Mouse (Mus musculus): ENCODE data around the gene Gm20388.

DNA sequence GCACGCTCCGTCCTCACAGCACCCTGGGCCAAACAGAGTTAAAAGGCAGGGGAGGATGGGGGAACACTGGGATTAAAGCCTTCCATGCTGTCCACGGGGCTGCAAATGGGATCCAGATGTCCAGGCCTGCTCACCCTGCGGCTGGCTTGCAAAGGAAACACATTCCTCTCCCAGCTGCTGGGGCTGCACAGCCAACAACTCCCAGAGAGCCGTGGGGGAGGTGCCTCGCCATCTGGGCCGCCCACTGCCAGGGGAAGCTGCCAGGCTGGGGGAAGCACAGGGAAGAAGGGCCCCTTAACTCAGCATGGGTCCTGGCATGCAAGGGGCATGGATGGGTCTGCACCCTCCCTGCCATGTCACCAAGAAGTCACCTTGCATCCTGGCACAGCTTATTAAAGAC lies 2750.5 kb downstream of the Gm20388 start:
- TF ChIP-seq GATA1 (IDR thresholded peaks at IDR 0.05; ENCODE audit: low read length) (no peak), TAL1 (IDR thresholded peaks at IDR 0.05; ENCODE audit: low read length) (no peak)

Data from erythroblast, embryonic 14.5 days (primary cell).